Mouse (Mus musculus) intestine, embryonic 15.5 days (tissue): ENCODE measurements around the gene Lrmp. TPM values are rescaled to one million over a fixed set of nuclear protein-coding genes. Genes with fewer than 3 reads are reported as not detected.
"Not testable (repeated sequence)": the region's sequence is repeated elsewhere in the genome, so short reads cannot be mapped to it uniquely, and the experiment has no call there.

Experiments used
- ATAC-seq: fragments of 200-750 bp; cut with Nextera tagmentation; 2 replicates; pipeline ENCODE4 v1.8.0; 2017; ENCODE audit warnings: moderate TSS enrichment, moderate library complexity
- H3K27ac ChIP-seq: fragments of 300-500 bp; sonication (generic); 2 replicates; pipeline ENCODE4 v1.5.1; 2015; ENCODE audit warnings: mild to moderate bottlenecking, inconsistent platforms
- H3K27me3 ChIP-seq: fragments of 300-500 bp; sonication (generic); replicated peaks from 2 replicates; pipeline ENCODE4 v1.6.1; 2015; ENCODE audit warnings: inconsistent platforms
- H3K36me3 ChIP-seq: fragments of 300-500 bp; sonication (generic); 2 replicates; pipeline ENCODE4 v1.6.1; 2015; ENCODE audit warnings: inconsistent platforms
- H3K4me1 ChIP-seq: fragments of 300-500 bp; sonication (generic); replicated peaks from 2 replicates; pipeline ENCODE4 v1.6.1; 2015; ENCODE audit warnings: inconsistent platforms
- H3K4me2 ChIP-seq: fragments of 300-500 bp; sonication (generic); replicated peaks from 2 replicates; pipeline ENCODE4 v1.6.1; 2015; ENCODE audit warnings: mild to moderate bottlenecking, inconsistent platforms
- H3K4me3 ChIP-seq: fragments of 300-500 bp; sonication (generic); replicated peaks from 2 replicates; pipeline ENCODE4 v1.5.1; 2015; ENCODE audit warnings: inconsistent platforms
- H3K9ac ChIP-seq: fragments of 300-500 bp; sonication (generic); 2 replicates; pipeline ENCODE4 v1.6.1; 2015; ENCODE audit warnings: inconsistent platforms
- H3K9me3 ChIP-seq: fragments of 300-500 bp; sonication (generic); 2 replicates; pipeline ENCODE4 v1.6.1; 2016; ENCODE audit warnings: inconsistent platforms
- WGBS: fragments of 180-500 bp; shearing (Covaris S2); methylation state at CpG from one replicate; pipeline ENCODE4 v1.1.7; 2015; 5-methylcytosine and 5-hydroxymethylcytosine counted together
- polyA plus RNA-seq: library from polyadenylated mRNA; unstranded; fragments of >200 nt; fragmentation: Nextera tagmentation; extraction: Ambion mirVana; gene quantifications from 2 replicates; pipeline ENCODE4 v1.2.1, GENCODE M21; 2015

The Lrmp gene
- polyA plus RNA-seq, 1 experiment from 2014 or later = 2.7 TPM

DNA sequence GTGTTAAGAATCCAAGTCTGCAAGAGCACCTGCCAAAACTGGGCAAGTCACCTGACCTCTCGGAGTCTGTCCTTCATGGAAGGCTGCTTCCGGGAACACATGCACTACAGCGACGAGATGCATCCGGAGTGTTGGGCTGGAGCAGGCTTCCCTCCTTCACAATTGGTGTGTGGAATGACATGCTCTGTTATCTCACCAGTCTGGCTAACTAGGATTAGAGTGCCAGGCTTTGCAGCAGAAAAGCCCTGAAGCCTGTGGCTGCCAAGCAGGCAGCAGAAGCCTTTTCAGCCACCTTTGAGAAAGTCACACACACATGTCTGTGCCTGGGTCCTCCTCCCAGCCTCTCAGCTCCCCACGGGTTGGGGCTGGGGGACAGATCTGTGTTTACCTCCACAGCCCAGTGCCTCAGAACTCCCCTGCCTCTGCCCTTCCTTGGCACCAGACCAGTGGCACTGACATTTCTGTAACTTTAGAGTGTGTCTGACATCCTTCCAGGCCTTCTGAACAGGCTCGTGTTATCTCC lies 10.2 kb downstream of the Lrmp start:
- H3K9me3 ChIP-seq = no peaks in the 10 kb centered on the region
- no peak for ATAC-seq
- H3K27ac ChIP-seq = no peak overlapping the region
- 53% methylated on average over 7 of the region's 7 CpGs for WGBS
- no peaks in the 10 kb centered on the region for H3K27me3 ChIP-seq
- H3K4me1 ChIP-seq = no peaks in the 10 kb centered on the region
- H3K4me2 ChIP-seq = no peak overlapping the region
- no peaks in the 10 kb centered on the region for H3K36me3 ChIP-seq
- no peak overlapping the region for H3K4me3 ChIP-seq
- no peak overlapping the region for H3K9ac ChIP-seq

DNA sequence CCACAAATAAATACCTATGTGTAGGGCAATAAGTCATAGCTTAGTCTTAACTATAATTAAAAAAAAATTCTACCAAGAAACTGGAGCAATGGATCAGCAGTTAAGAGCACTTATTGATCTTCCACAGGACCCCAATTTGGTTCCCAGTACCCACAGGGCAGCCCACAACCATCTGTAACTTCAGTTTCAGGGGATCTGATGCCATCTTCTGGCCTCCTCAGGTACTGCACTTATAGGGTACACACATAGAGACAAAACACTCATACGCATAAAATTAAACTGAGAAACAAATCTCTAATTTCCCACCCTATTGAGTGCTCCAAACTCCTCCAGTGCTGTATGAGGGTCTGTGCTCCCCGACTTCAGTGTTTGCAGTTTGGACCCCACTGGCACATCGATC lies 12.2 kb downstream of the Lrmp start:
- Histone ChIP-seq H3K4me3 (no peak overlapping the region), H3K27ac (no peak overlapping the region), H3K27me3 (no peaks in the 10 kb centered on the region), H3K4me2 (no peak overlapping the region), H3K9ac (no peak overlapping the region), H3K36me3 (no peaks in the 10 kb centered on the region), H3K4me1 (no peaks in the 10 kb centered on the region), H3K9me3 (no peaks in the 10 kb centered on the region)
- WGBS = 98% methylated on average over 3 of the region's 3 CpGs
- ATAC-seq = no peak

DNA sequence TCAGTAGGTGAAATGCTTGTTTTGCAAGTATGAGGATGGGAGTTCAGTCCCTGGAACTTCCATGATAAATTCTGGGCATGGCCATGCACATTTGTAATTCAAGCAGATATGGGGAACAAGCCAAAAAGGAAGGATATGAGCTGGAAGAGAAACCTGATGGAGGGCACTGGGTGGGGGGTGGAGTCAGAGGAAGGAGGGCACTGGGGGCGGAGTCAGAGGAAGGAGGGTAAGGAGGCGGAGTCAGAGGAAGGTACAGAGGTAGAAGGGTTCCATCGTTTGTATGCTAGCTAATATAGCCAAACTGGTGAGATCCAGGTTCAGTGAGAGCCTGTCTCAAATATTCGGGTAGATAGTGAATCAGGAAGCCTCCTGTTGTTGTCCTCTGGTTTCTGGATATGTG lies 14.1 kb downstream of the Lrmp start:
- Histone ChIP-seq H3K4me1 (no peaks in the 10 kb centered on the region), H3K27me3 (no peaks in the 10 kb centered on the region), H3K9me3 (no peaks in the 10 kb centered on the region), H3K9ac (no peak overlapping the region), H3K4me3 (no peak overlapping the region), H3K27ac (no peak overlapping the region), H3K36me3 (no peaks in the 10 kb centered on the region), H3K4me2 (no peak overlapping the region)
- no peak for ATAC-seq
- WGBS = 90% methylated on average over 4 of the region's 4 CpGs

DNA sequence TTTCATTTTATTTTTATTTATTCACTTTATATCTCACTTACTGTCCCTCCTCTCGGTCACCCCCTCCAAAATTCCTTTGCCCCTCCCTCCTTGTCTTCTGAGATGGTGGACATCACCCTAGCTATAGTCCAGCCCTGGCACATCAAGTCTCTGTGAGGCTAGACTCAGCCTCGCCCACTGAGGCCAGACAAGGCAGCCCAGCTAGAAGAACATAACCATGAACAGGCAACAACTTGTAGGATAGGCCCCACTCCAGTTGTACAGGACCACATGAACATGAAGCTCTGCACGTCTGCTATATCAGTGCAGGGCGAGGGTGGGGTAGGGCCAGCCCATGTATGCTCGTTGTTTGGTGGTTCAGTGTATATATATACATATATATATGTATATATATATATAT lies 16.5 kb downstream of the Lrmp start:
- H3K27ac ChIP-seq = no peak overlapping the region
- no peaks in the 10 kb centered on the region for H3K27me3 ChIP-seq
- no peaks in the 10 kb centered on the region for H3K9me3 ChIP-seq
- H3K9ac ChIP-seq = no peak overlapping the region
- WGBS = 80% methylated on average over 5 of the region's 5 CpGs
- no peak overlapping the region for H3K4me3 ChIP-seq
- no peaks in the 10 kb centered on the region for H3K4me1 ChIP-seq
- no peak for ATAC-seq
- H3K36me3 ChIP-seq = no peaks in the 10 kb centered on the region
- no peak overlapping the region for H3K4me2 ChIP-seq

DNA sequence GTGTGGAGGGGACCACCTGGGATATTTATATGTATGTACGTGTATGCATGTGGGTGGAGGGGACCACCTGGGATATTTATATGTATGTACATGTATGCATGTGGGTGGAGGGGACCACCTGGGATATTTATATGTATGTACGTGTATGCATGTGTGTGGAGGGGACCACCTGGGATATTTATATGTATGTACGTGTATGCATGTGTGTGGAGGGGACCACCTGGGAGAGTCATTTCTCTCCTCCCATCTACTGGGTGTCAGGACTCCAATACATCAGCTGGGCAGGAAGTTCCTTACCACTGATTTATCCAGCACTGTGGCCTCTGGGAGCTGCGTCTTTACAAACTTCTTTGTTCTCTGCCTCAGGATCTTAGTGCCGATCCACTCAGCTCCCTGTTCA lies 17.5 kb downstream of the Lrmp start:
- H3K4me3 ChIP-seq, H3K27ac ChIP-seq, H3K9ac ChIP-seq, H3K27me3 ChIP-seq, H3K9me3 ChIP-seq, ATAC-seq, H3K4me1 ChIP-seq, H3K4me2 ChIP-seq, H3K36me3 ChIP-seq: not testable (repeated sequence)
- WGBS = 81% methylated on average over 5 of the region's 5 CpGs

DNA sequence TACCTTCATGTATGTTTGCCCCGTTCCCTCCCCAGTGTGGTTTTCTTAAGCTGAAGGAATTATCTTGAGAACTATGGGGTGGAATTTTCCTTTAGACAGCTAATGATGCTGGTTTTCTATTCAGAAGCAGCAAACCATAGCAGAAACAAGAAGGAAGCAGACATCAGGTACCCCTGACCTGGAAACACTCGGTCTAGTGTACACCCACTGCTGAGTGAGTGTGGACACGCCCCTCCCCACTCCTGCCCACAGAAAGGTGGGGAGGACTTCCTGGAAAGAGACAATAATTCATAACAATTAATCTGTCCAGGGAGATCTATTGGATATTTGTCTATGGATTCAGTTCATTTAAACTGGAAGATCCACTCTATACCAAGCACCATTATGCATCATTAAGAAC lies 19.8 kb downstream of the Lrmp start:
- Histone ChIP-seq H3K36me3 (no peaks in the 10 kb centered on the region), H3K9me3 (no peaks in the 10 kb centered on the region), H3K4me3 (no peak overlapping the region), H3K4me2 (no peak overlapping the region), H3K27ac (no peak overlapping the region), H3K4me1 (no peaks in the 10 kb centered on the region), H3K27me3 (no peaks in the 10 kb centered on the region), H3K9ac (no peak overlapping the region)
- no peak for ATAC-seq
- WGBS = 75% methylated on average over 3 of the region's 3 CpGs

DNA sequence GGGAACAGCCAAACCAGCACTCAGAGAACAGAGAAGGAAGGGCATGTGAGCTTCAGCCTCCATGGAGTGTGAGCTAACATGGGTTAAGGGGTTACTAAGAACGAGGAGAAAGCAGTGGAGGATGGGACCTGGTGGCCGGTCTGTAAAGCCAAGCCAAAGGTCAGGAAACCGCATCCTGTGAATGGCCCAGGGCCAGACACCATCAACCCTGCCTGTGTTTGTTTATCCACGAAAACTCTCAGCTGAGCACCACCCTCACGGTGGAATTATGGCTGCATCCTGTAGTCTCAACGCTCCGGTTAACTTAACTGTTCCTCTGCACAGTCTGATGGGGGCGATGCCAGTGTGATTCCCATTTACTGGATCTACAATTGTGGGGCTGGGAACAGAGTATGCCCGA lies 20.4 kb downstream of the Lrmp start:
- H3K4me2 ChIP-seq = no peak overlapping the region
- no peak overlapping the region for H3K9ac ChIP-seq
- no peaks in the 10 kb centered on the region for H3K9me3 ChIP-seq
- H3K36me3 ChIP-seq = no peaks in the 10 kb centered on the region
- no peaks in the 10 kb centered on the region for H3K4me1 ChIP-seq
- no peak overlapping the region for H3K27ac ChIP-seq
- 46% methylated on average over 9 of the region's 9 CpGs for WGBS
- no peak for ATAC-seq
- H3K27me3 ChIP-seq = no peaks in the 10 kb centered on the region
- H3K4me3 ChIP-seq = no peak overlapping the region

- Histone ChIP-seq H3K4me1 (no peaks in the 10 kb centered on the region), H3K9ac (no peak overlapping the region), H3K9me3 (no peaks in the 10 kb centered on the region), H3K36me3 (no peaks in the 10 kb centered on the region), H3K4me3 (no peak overlapping the region), H3K4me2 (no peak overlapping the region), H3K27ac (no peak overlapping the region), H3K27me3 (no peaks in the 10 kb centered on the region)
- ATAC-seq = no peak
- 89% methylated on average over 5 of the region's 5 CpGs for WGBS
Observed at GRCm38 (mm10) chr6:145136831-145137230, 21.4 kb downstream of the Lrmp start.

GRCm38 (mm10) chr6:145139236-145139635 lies 23.8 kb downstream of the Lrmp start:
- ATAC-seq = no peak
- Histone ChIP-seq H3K36me3 (no peaks in the 10 kb centered on the region), H3K27ac (no peak overlapping the region), H3K27me3 (no peaks in the 10 kb centered on the region), H3K4me2 (no peak overlapping the region), H3K4me1 (no peaks in the 10 kb centered on the region), H3K4me3 (no peak overlapping the region), H3K9ac (no peak overlapping the region), H3K9me3 (no peaks in the 10 kb centered on the region)
- WGBS = 62% methylated on average over 13 of the region's 13 CpGs

- Histone ChIP-seq H3K4me3 (no peak overlapping the region), H3K4me2 (no peak overlapping the region), H3K4me1 (no peaks in the 10 kb centered on the region), H3K27me3 (no peaks in the 10 kb centered on the region), H3K36me3 (no peaks in the 10 kb centered on the region), H3K9ac (no peak overlapping the region), H3K27ac (no peak overlapping the region), H3K9me3 (no peaks in the 10 kb centered on the region)
- 74% methylated on average over 11 of the region's 11 CpGs for WGBS
- ATAC-seq = no peak
Observed at GRCm38 (mm10) chr6:145139776-145140475, 24.5 kb downstream of the Lrmp start.

DNA sequence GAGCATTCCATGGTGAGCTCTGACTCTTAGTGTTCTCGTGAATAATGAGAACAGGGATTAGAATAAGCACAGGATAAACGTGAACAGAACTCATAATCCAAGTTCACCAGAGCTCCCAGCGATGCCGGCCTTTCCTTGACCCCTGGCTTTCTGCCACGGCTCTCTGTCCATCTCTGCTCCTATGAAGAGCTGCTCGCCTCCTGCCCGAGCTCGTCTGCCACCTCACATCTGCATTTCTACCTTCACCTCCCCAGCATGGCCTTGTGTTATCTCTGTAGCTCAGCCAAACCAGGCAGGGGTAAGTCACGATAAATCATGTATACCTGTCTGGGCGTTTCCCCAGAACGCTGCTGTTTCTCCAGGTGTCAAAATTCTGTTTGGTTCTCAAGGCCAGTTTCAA lies 25.3 kb downstream of the Lrmp start:
- Histone ChIP-seq H3K4me2 (no peak overlapping the region), H3K27ac (no peak overlapping the region), H3K4me1 (no peaks in the 10 kb centered on the region), H3K4me3 (no peak overlapping the region), H3K9me3 (no peaks in the 10 kb centered on the region), H3K9ac (no peak overlapping the region), H3K27me3 (no peaks in the 10 kb centered on the region), H3K36me3 (no peaks in the 10 kb centered on the region)
- WGBS = 58% methylated on average over 11 of the region's 11 CpGs
- ATAC-seq = no peak

- H3K4me2 ChIP-seq = no peak overlapping the region
- H3K9me3 ChIP-seq = no peaks in the 10 kb centered on the region
- no peaks in the 10 kb centered on the region for H3K36me3 ChIP-seq
- H3K9ac ChIP-seq = no peak overlapping the region
- no peak for ATAC-seq
- H3K27ac ChIP-seq = no peak overlapping the region
- H3K27me3 ChIP-seq = no peaks in the 10 kb centered on the region
- H3K4me3 ChIP-seq = no peak overlapping the region
- no peaks in the 10 kb centered on the region for H3K4me1 ChIP-seq
- 85% methylated on average over 12 of the region's 12 CpGs for WGBS
Observed at GRCm38 (mm10) chr6:145141827-145142226, 26.4 kb downstream of the Lrmp start.

DNA sequence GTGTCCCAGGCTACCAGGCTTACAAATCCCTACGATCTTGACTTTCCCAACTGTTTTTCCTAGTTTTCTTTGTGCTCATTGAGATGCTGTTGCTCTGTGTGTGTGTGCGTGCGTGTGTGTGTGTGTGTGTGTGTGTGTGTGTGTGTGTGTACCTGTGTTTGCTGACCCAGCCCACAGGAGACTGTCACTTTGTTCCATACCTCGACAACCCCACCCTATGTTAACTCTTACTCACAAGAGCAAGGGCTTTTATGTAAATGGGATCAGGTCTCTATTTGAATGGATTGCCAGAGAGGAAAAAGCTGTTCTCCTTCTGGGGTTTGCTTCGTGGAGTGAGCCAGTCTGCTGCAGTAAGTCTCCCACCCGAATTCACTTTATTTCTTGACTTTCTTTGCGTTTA lies 29.7 kb downstream of the Lrmp start:
- H3K9ac ChIP-seq = no peak overlapping the region
- H3K27ac ChIP-seq = no peak overlapping the region
- H3K4me1 ChIP-seq = no peaks in the 10 kb centered on the region
- H3K27me3 ChIP-seq = no peaks in the 10 kb centered on the region
- ATAC-seq = no peak
- H3K36me3 ChIP-seq = no peaks in the 10 kb centered on the region
- 54% methylated on average over 7 of the region's 7 CpGs for WGBS
- H3K4me2 ChIP-seq = no peak overlapping the region
- no peak overlapping the region for H3K4me3 ChIP-seq
- no peaks in the 10 kb centered on the region for H3K9me3 ChIP-seq
